Mouse (Mus musculus) midbrain, embryonic 16.5 days (tissue): ENCODE data around the gene Pnma1. TPM values are rescaled to one million over a fixed set of nuclear protein-coding genes. Genes with fewer than 3 reads are reported as not detected.
A peak's percentile ranks its signal among the peaks of the same experiment; 100 is the strongest.

ENCODE experiments used
- ATAC-seq: fragments of 200-750 bp; cut with Nextera tagmentation; 2 replicates; pipeline ENCODE4 v1.8.0; 2017; ENCODE audit warnings: moderate TSS enrichment
- H3K27ac ChIP-seq: fragments of 300-500 bp; sonication (generic); 2 replicates; pipeline ENCODE4 v1.5.1; 2014; ENCODE audit warnings: mild to moderate bottlenecking, low read length, mixed read lengths
- H3K27me3 ChIP-seq: fragments of 300-500 bp; sonication (generic); 2 replicates; pipeline ENCODE4 v1.6.1; 2014; ENCODE audit warnings: low read depth, low read length, mixed read lengths; ENCODE audit not compliant: control insufficient read depth, insufficient read depth
- H3K36me3 ChIP-seq: fragments of 300-500 bp; sonication (generic); 2 replicates; pipeline ENCODE4 v1.6.1; 2014; ENCODE audit warnings: mild to moderate bottlenecking, low read length, moderate library complexity, mixed read lengths; ENCODE audit not compliant: control insufficient read depth, insufficient read depth
- H3K4me1 ChIP-seq: fragments of 300-500 bp; sonication (generic); 2 replicates; pipeline ENCODE4 v1.6.1; 2014; ENCODE audit warnings: mild to moderate bottlenecking, low read length, mixed read lengths; ENCODE audit not compliant: control insufficient read depth, insufficient read depth
- H3K4me2 ChIP-seq: fragments of 300-500 bp; sonication (generic); 2 replicates; pipeline ENCODE4 v1.6.1; 2014; ENCODE audit warnings: mild to moderate bottlenecking, low read length, mixed read lengths
- H3K4me3 ChIP-seq: fragments of 300-500 bp; sonication (generic); 2 replicates; pipeline ENCODE4 v1.5.1; 2014; ENCODE audit warnings: low read depth, mild to moderate bottlenecking, low read length, moderate library complexity, mixed read lengths
- H3K9ac ChIP-seq: fragments of 300-500 bp; sonication (generic); 2 replicates; pipeline ENCODE4 v1.6.1; 2014; ENCODE audit warnings: low read depth, low read length, mixed read lengths
- H3K9me3 ChIP-seq: fragments of 300-500 bp; sonication (generic); replicated peaks from 2 replicates; pipeline ENCODE4 v1.6.1; 2014; ENCODE audit warnings: mild to moderate bottlenecking, low read length, mixed read lengths; ENCODE audit not compliant: control insufficient read depth, poor library complexity, severe bottlenecking
- WGBS: fragments of 180-500 bp; shearing (Covaris S2); extraction: QIAGEN DNeasy Blood & Tissue Kit; methylation state at CpG from one replicate; pipeline ENCODE4 v1.1.7; 2014; 5-methylcytosine and 5-hydroxymethylcytosine counted together
- polyA plus RNA-seq: library from polyadenylated mRNA; unstranded; fragments of >200 nt; fragmentation: Nextera tagmentation; extraction: Ambion mirVana; gene quantifications from 2 replicates; pipeline ENCODE4 v1.2.1, GENCODE M21; 2015

Pnma1 gene
- polyA plus RNA-seq, 1 experiment from 2014 or later = 8.2 TPM

GRCm38 (mm10) chr12:84190151-84190820 is 42.0 kb upstream of the Pnma1 start:
- Histone ChIP-seq H3K9ac (no peak overlapping the region), H3K4me2 (peak overlapping the region; percentile 8), H3K27ac (no peak overlapping the region), H3K27me3 (no peaks in the 10 kb centered on the region), H3K4me3 (no peak overlapping the region), H3K4me1 (peaks cover 48% of the 10 kb centered on the region), H3K36me3 (no peaks in the 10 kb centered on the region), H3K9me3 (no peaks in the 10 kb centered on the region)
- 52% methylated on average over 15 of the region's 15 CpGs for WGBS
- no peak for ATAC-seq

- no peak for ATAC-seq
- peaks cover 38% of the 10 kb centered on the region for H3K4me1 ChIP-seq
- WGBS = 71% methylated on average over 14 of the region's 14 CpGs
Measured at GRCm38 (mm10) chr12:84188881-84189444, 40.7 kb upstream of the Pnma1 start.

GRCm38 (mm10) chr12:84187752-84188601 is 39.7 kb upstream of the Pnma1 start:
- no peak overlapping the region for H3K4me3 ChIP-seq
- H3K4me1 ChIP-seq = peaks cover 38% of the 10 kb centered on the region
- 74% methylated on average over 14 of the region's 15 CpGs for WGBS
- H3K9me3 ChIP-seq = no peaks in the 10 kb centered on the region
- H3K36me3 ChIP-seq = no peaks in the 10 kb centered on the region
- H3K9ac ChIP-seq = peak overlapping the region; percentile 31; the same call in 1 of the 2 replicates
- no peak for ATAC-seq
- H3K4me2 ChIP-seq = no peak overlapping the region
- H3K27ac ChIP-seq = no peak overlapping the region; the same call in 1 of the 2 replicates
- H3K27me3 ChIP-seq = no peaks in the 10 kb centered on the region

More at GRCm38 (mm10) chr12:84188881-84189444, 40.7 kb upstream of the Pnma1 start:
- no peak overlapping the region for H3K4me3 ChIP-seq
- H3K27ac ChIP-seq = no peak overlapping the region
- H3K36me3 ChIP-seq = no peaks in the 10 kb centered on the region
- no peak overlapping the region for H3K4me2 ChIP-seq
- H3K27me3 ChIP-seq = no peaks in the 10 kb centered on the region
- no peak overlapping the region for H3K9ac ChIP-seq
- H3K9me3 ChIP-seq = no peaks in the 10 kb centered on the region

GRCm38 (mm10) chr12:84186950-84187349 is 38.7 kb upstream of the Pnma1 start:
- peaks cover 35% of the 10 kb centered on the region for H3K4me1 ChIP-seq

GRCm38 (mm10) chr12:84186536-84186935 is 38.2 kb upstream of the Pnma1 start:
- no peak overlapping the region for H3K4me3 ChIP-seq
- H3K9me3 ChIP-seq = no peaks in the 10 kb centered on the region
- H3K36me3 ChIP-seq = no peaks in the 10 kb centered on the region
- peaks cover 33% of the 10 kb centered on the region for H3K4me1 ChIP-seq
- 0 out of 2 replicates have a peak overlapping the region, but pooled peaks have one; percentile 28 for H3K27ac ChIP-seq
- H3K27me3 ChIP-seq = no peaks in the 10 kb centered on the region
- no peak overlapping the region for H3K4me2 ChIP-seq
- ATAC-seq = no peak
- no peak overlapping the region for H3K9ac ChIP-seq
- WGBS = 50% methylated on average over 3 of the region's 3 CpGs

More at GRCm38 (mm10) chr12:84186950-84187349, 38.7 kb upstream of the Pnma1 start:
- peak overlapping the region; percentile 28; the same call in 1 of the 2 replicates for H3K27ac ChIP-seq
- ATAC-seq = peak; percentile 18; the same call in 1 of the 2 replicates
- no peak overlapping the region for H3K4me2 ChIP-seq
- H3K9ac ChIP-seq = no peak overlapping the region
- WGBS = 60% methylated on average over 5 of the region's 5 CpGs
- no peak overlapping the region for H3K4me3 ChIP-seq
- H3K27me3 ChIP-seq = no peaks in the 10 kb centered on the region
- no peaks in the 10 kb centered on the region for H3K36me3 ChIP-seq
- no peaks in the 10 kb centered on the region for H3K9me3 ChIP-seq

- no peak overlapping the region for H3K9ac ChIP-seq
- no peaks in the 10 kb centered on the region for H3K36me3 ChIP-seq
- ATAC-seq = no peak
- H3K9me3 ChIP-seq = no peaks in the 10 kb centered on the region
- H3K27me3 ChIP-seq = no peaks in the 10 kb centered on the region
- no peak overlapping the region for H3K4me2 ChIP-seq
- no peak overlapping the region for H3K27ac ChIP-seq
- no peak overlapping the region for H3K4me3 ChIP-seq
- H3K4me1 ChIP-seq = peaks cover 30% of the 10 kb centered on the region
- WGBS = 66% methylated on average over 6 of the region's 6 CpGs
Measured at GRCm38 (mm10) chr12:84185547-84185946, 37.3 kb upstream of the Pnma1 start.

GRCm38 (mm10) chr12:84184979-84185378 is 36.7 kb upstream of the Pnma1 start:
- Histone ChIP-seq H3K27me3 (no peaks in the 10 kb centered on the region), H3K9me3 (no peaks in the 10 kb centered on the region), H3K4me3 (no peak overlapping the region), H3K4me1 (peaks cover 28% of the 10 kb centered on the region), H3K9ac (no peak overlapping the region), H3K4me2 (no peak overlapping the region), H3K36me3 (no peaks in the 10 kb centered on the region), H3K27ac (no peak overlapping the region)
- WGBS = 86% methylated on average over 5 of the region's 5 CpGs
- ATAC-seq = no peak

GRCm38 (mm10) chr12:84181999-84182398 is 33.7 kb upstream of the Pnma1 start:
- WGBS = 56% methylated on average over 6 of the region's 6 CpGs
- ATAC-seq = no peak
- no peaks in the 10 kb centered on the region for H3K36me3 ChIP-seq
- no peak overlapping the region for H3K4me3 ChIP-seq
- H3K4me1 ChIP-seq = peaks cover 21% of the 10 kb centered on the region
- H3K4me2 ChIP-seq = no peak overlapping the region
- no peaks in the 10 kb centered on the region for H3K27me3 ChIP-seq
- no peak overlapping the region for H3K27ac ChIP-seq
- H3K9ac ChIP-seq = no peak overlapping the region
- H3K9me3 ChIP-seq = no peaks in the 10 kb centered on the region
